Mouse (Mus musculus): Measurements from ENCODE around the gene Ms4a4c. TPM values are rescaled to one million over a fixed set of nuclear protein-coding genes. Genes with fewer than 3 reads are reported as not detected.
"Not testable (repeated sequence)": the region's sequence is repeated elsewhere in the genome, so short reads cannot be mapped to it uniquely, and the experiment has no call there.

Gene Ms4a4c
- polyA plus RNA-seq, 1 experiment from 2014 or later = 0.69 TPM

- no peaks in the 10 kb centered on the region for H3K4me1 ChIP-seq
- H3K4me2 ChIP-seq = no peak overlapping the region
- H3K27ac ChIP-seq (replicated peaks) = no peak overlapping the region
- H3K27me3 ChIP-seq (replicated peaks) = no peaks in the 10 kb centered on the region
- H3K9ac ChIP-seq (replicated peaks) = no peak overlapping the region
- no peak for ATAC-seq (ENCODE audit: low FRiP score)
- 90% methylated on average over 1 of the region's 1 CpGs for WGBS
- H3K9me3 ChIP-seq (replicated peaks) = no peaks in the 10 kb centered on the region
- H3K36me3 ChIP-seq = no peaks in the 10 kb centered on the region
- H3K4me3 ChIP-seq (replicated peaks) = no peak overlapping the region
These were observed 4.0 kb downstream of the Ms4a4c start for GRCm38 (mm10) chr19:11408591-11408990.

DNA sequence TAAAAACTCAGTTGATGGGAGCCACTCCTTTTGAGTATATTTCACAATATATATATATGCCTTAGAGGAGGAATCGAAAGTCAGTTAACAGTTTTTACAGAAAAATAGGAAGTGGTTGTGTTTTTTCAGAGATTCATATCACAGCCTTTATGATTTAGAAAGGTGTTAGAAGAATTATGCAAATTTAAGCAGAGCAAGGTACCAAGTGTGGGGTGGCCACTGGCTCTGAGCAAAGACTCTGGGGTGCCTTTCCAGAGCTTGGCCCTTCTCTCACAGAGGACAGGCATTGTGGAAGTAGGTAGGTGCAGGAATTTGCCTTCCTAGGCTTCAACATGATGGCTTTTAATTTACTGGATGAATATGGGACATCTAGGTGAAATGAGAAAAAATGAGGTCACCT, 7.1 kb downstream of the Ms4a4c start:
- Histone ChIP-seq H3K4me2 (no peak overlapping the region), H3K9ac (replicated peaks) (no peak overlapping the region), H3K27me3 (replicated peaks) (no peaks in the 10 kb centered on the region), H3K9me3 (replicated peaks) (no peaks in the 10 kb centered on the region), H3K36me3 (no peaks in the 10 kb centered on the region), H3K4me3 (replicated peaks) (no peak overlapping the region), H3K4me1 (no peaks in the 10 kb centered on the region), H3K27ac (replicated peaks) (no peak overlapping the region)
- ATAC-seq (ENCODE audit: low FRiP score) = no peak
- 100% methylated on average over 1 of the region's 1 CpGs for WGBS

DNA sequence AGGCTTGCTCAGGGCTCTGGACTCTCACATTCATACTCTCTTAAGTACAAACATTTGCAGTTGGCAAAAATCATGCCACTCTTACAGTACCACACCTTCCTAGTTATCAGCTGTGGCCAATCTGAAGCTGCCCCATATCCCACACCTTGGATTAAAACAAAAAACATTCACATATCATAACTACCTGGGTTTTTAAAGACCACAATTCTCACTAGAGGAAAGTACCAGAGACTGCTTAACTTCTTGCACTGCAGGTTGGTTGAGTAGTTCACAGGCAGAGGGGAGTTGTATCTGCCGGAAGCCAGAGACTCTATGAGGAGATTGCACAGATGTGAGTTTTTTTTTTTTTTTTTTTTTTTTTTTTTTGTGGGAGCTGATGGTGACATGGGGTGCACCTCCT, 9.5 kb downstream of the Ms4a4c start:
- Histone ChIP-seq H3K4me1 (no peaks in the 10 kb centered on the region), H3K9me3 (replicated peaks) (no peaks in the 10 kb centered on the region), H3K9ac (replicated peaks) (no peak overlapping the region), H3K27me3 (replicated peaks) (no peaks in the 10 kb centered on the region), H3K4me3 (replicated peaks) (no peak overlapping the region), H3K27ac (replicated peaks) (no peak overlapping the region), H3K4me2 (no peak overlapping the region), H3K36me3 (no peaks in the 10 kb centered on the region)
- WGBS = 93% methylated on average over 1 of the region's 1 CpGs
- no peak for ATAC-seq (ENCODE audit: low FRiP score)

GRCm38 (mm10) chr19:11415581-11415980, 11.0 kb downstream of the Ms4a4c start:
- whole genome bisulfite sequencing = 81% methylated on average over 3 of the region's 3 CpGs
- Histone ChIP-seq H3K4me3 (replicated peaks) (no peak overlapping the region), H3K4me2 (no peak overlapping the region), H3K27ac (replicated peaks) (no peak overlapping the region), H3K27me3 (replicated peaks) (no peaks in the 10 kb centered on the region), H3K4me1 (no peaks in the 10 kb centered on the region), H3K9me3 (replicated peaks) (no peaks in the 10 kb centered on the region), H3K9ac (replicated peaks) (no peak overlapping the region), H3K36me3 (no peaks in the 10 kb centered on the region)
- ATAC-seq (ENCODE audit: low FRiP score) = no peak

- WGBS = 82% methylated on average over 3 of the region's 3 CpGs
- not testable (repeated sequence) for H3K27ac ChIP-seq (replicated peaks); ATAC-seq (ENCODE audit: low FRiP score); H3K9ac ChIP-seq (replicated peaks); H3K36me3 ChIP-seq; H3K27me3 ChIP-seq (replicated peaks); H3K4me2 ChIP-seq; H3K4me3 ChIP-seq (replicated peaks); H3K4me1 ChIP-seq; H3K9me3 ChIP-seq (replicated peaks)
These were observed 14.3 kb downstream of the Ms4a4c start for GRCm38 (mm10) chr19:11418865-11419264.

- not testable (repeated sequence) for ATAC-seq (ENCODE audit: low FRiP score); H3K9ac ChIP-seq (replicated peaks); H3K4me2 ChIP-seq; H3K4me1 ChIP-seq; H3K27ac ChIP-seq (replicated peaks); H3K36me3 ChIP-seq; H3K9me3 ChIP-seq (replicated peaks); H3K27me3 ChIP-seq (replicated peaks); H3K4me3 ChIP-seq (replicated peaks)
- WGBS = 94% methylated on average over 1 of the region's 1 CpGs
These were observed 26.6 kb downstream of the Ms4a4c start for GRCm38 (mm10) chr19:11431209-11431608.

DNA sequence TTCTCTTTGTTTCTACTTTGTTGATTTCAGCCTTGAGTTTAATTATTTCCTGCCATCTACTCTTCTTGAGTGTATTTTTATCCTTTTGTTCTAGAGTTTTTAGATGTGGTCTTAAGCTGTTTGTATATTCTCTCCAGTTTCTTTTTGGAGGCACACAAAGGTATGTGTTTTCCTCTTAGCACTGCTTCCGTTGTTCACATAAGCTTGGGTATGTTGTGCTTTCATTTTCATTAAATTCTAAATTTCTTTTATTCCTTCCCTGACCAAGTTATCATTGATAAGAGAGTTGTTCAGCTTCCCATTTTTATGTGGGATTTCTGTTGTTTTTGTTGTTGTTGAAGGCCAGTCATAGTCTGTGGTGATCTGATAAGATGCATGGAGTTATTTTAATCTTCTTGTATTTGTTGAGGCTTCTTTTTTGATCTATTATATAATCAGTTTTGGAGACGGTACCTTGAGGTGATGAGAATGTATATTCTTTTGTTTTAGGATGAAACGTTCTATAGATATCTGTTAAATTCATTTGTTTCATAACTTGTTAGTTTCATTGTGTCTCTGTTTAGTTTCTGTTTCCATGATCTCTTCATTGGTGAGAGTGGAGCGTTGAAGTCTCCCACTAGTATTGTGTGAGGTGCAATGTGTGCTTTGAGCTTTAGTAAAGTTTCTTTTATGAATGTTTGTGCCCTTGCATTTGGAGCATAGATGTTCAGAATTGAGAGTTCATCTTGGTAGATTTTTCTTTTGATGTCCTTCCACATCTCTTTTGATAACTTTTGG, 30.7 kb downstream of the Ms4a4c start:
- H3K4me1 ChIP-seq = no peaks in the 10 kb centered on the region
- no peaks in the 10 kb centered on the region for H3K9me3 ChIP-seq (replicated peaks)
- H3K27me3 ChIP-seq (replicated peaks) = no peaks in the 10 kb centered on the region
- whole genome bisulfite sequencing = 91% methylated on average over 4 of the region's 4 CpGs
- H3K27ac ChIP-seq (replicated peaks) = no peak overlapping the region
- no peak for ATAC-seq (ENCODE audit: low FRiP score)
- no peaks in the 10 kb centered on the region for H3K36me3 ChIP-seq
- no peak overlapping the region for H3K4me3 ChIP-seq (replicated peaks)
- no peak overlapping the region for H3K4me2 ChIP-seq
- H3K9ac ChIP-seq (replicated peaks) = no peak overlapping the region

DNA sequence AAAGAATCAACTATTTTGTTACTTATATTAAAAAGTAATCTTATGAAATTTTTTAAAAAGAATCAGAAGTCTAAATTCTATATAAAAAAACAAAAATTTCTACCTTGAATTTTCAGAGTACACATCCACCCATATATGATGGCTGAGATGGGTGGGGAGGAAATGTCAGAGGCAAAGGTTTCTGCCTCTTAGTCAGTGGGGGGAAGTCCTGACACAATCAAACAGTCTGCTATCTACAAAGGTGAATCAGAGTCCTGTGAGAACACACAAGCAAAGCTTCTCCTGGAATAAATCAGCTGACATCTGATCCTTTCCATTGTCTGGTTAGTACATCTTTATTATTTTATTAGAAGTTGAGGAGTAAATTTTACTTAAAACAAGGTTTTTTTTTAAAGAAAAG, 38.8 kb downstream of the Ms4a4c start, which contains the start of gene Ms4a4b:
Gene Ms4a4b (plus strand): TSS at position 216 of the 400 bp plus-strand sequence.
- Histone ChIP-seq H3K4me1 (no peaks in the 10 kb centered on the region), H3K9me3 (replicated peaks) (no peaks in the 10 kb centered on the region), H3K4me2 (no peak within 1 kb of the TSS), H3K27ac (replicated peaks) (no peak within 1 kb of the TSS), H3K36me3 (no peaks in the 10 kb centered on the region), H3K4me3 (replicated peaks) (no peak within 1 kb of the TSS), H3K9ac (replicated peaks) (no peak within 1 kb of the TSS), H3K27me3 (replicated peaks) (no peaks in the 10 kb centered on the region)
- no peak for ATAC-seq (ENCODE audit: low FRiP score)

- 86% methylated on average over 5 of the region's 5 CpGs for WGBS
- no peak overlapping the region for H3K9ac ChIP-seq (replicated peaks)
- H3K4me1 ChIP-seq = no peaks in the 10 kb centered on the region
- ATAC-seq (ENCODE audit: low FRiP score) = no peak
- H3K9me3 ChIP-seq (replicated peaks) = no peaks in the 10 kb centered on the region
- H3K36me3 ChIP-seq = no peaks in the 10 kb centered on the region
- H3K27me3 ChIP-seq (replicated peaks) = no peaks in the 10 kb centered on the region
- no peak overlapping the region for H3K27ac ChIP-seq (replicated peaks)
- no peak overlapping the region for H3K4me2 ChIP-seq
- H3K4me3 ChIP-seq (replicated peaks) = no peak overlapping the region
These were observed 39.4 kb downstream of the Ms4a4c start for GRCm38 (mm10) chr19:11443964-11444363.

- 92% methylated on average over 2 of the region's 2 CpGs for WGBS
These were observed 42.7 kb downstream of the Ms4a4c start for GRCm38 (mm10) chr19:11447238-11447637.

GRCm38 (mm10) chr19:11459041-11459440, 54.5 kb downstream of the Ms4a4c start:
- H3K27me3 ChIP-seq (replicated peaks); H3K4me2 ChIP-seq; ATAC-seq (ENCODE audit: low FRiP score); H3K9me3 ChIP-seq (replicated peaks); H3K4me3 ChIP-seq (replicated peaks); H3K9ac ChIP-seq (replicated peaks); H3K27ac ChIP-seq (replicated peaks); H3K36me3 ChIP-seq; H3K4me1 ChIP-seq: not testable (repeated sequence)
- whole genome bisulfite sequencing = 92% methylated on average over 4 of the region's 4 CpGs

More at GRCm38 (mm10) chr19:11447238-11447637, 42.7 kb downstream of the Ms4a4c start:
- Histone ChIP-seq H3K4me3 (replicated peaks) (no peak overlapping the region), H3K4me2 (no peak overlapping the region), H3K27me3 (replicated peaks) (no peaks in the 10 kb centered on the region), H3K4me1 (no peaks in the 10 kb centered on the region), H3K36me3 (no peaks in the 10 kb centered on the region), H3K27ac (replicated peaks) (no peak overlapping the region), H3K9ac (replicated peaks) (no peak overlapping the region), H3K9me3 (replicated peaks) (no peaks in the 10 kb centered on the region)
- ATAC-seq (ENCODE audit: low FRiP score) = no peak

GRCm38 (mm10) chr19:11464795-11465194, 60.2 kb downstream of the Ms4a4c start:
- H3K27ac ChIP-seq (replicated peaks); ATAC-seq (ENCODE audit: low FRiP score); H3K27me3 ChIP-seq (replicated peaks); H3K4me3 ChIP-seq (replicated peaks); H3K9ac ChIP-seq (replicated peaks); H3K4me1 ChIP-seq; H3K9me3 ChIP-seq (replicated peaks); H3K36me3 ChIP-seq; H3K4me2 ChIP-seq: not testable (repeated sequence)
- WGBS = 83% methylated on average over 1 of the region's 1 CpGs

Data from neural tube, embryonic 15.5 days (tissue).